Mouse (Mus musculus) midbrain, embryonic 13.5 days (tissue): ENCODE data around the gene Hoxd1. TPM values are rescaled to one million over a fixed set of nuclear protein-coding genes. Genes with fewer than 3 reads are reported as not detected.

ENCODE experiments used
- ATAC-seq: fragments of 200-750 bp; cut with Nextera tagmentation; 2 replicates; pipeline ENCODE4 v1.8.0; 2017; ENCODE audit warnings: mild to moderate bottlenecking, moderate TSS enrichment, moderate library complexity
- H3K27ac ChIP-seq: fragments of 300-500 bp; sonication (generic); 2 replicates; pipeline ENCODE4 v1.5.1; 2015; ENCODE audit warnings: inconsistent platforms, mild to moderate bottlenecking, moderate library complexity
- H3K27me3 ChIP-seq: fragments of 300-500 bp; sonication (generic); 2 replicates; pipeline ENCODE4 v1.6.1; 2015; ENCODE audit warnings: mild to moderate bottlenecking, inconsistent platforms
- H3K36me3 ChIP-seq: fragments of 300-500 bp; sonication (generic); 2 replicates; pipeline ENCODE4 v1.6.1; 2015; ENCODE audit warnings: mild to moderate bottlenecking, inconsistent platforms
- H3K4me1 ChIP-seq: fragments of 300-500 bp; sonication (generic); replicated peaks from 2 replicates; pipeline ENCODE4 v1.6.1; 2015; ENCODE audit warnings: inconsistent platforms
- H3K4me2 ChIP-seq: fragments of 300-500 bp; sonication (generic); replicated peaks from 2 replicates; pipeline ENCODE4 v1.6.1; 2015; ENCODE audit warnings: moderate library complexity, mild to moderate bottlenecking, inconsistent platforms
- H3K4me3 ChIP-seq: fragments of 300-500 bp; sonication (generic); replicated peaks from 2 replicates; pipeline ENCODE4 v1.5.1; 2015; ENCODE audit warnings: mild to moderate bottlenecking, inconsistent platforms
- H3K9ac ChIP-seq: fragments of 300-500 bp; sonication (generic); replicated peaks from 2 replicates; pipeline ENCODE4 v1.6.1; 2015; ENCODE audit warnings: mild to moderate bottlenecking, inconsistent platforms
- H3K9me3 ChIP-seq: fragments of 300-500 bp; sonication (generic); 2 replicates; pipeline ENCODE4 v1.6.1; 2016; ENCODE audit warnings: mild to moderate bottlenecking, inconsistent platforms
- WGBS: fragments of 180-500 bp; shearing (Covaris S2); methylation state at CpG from one replicate; pipeline ENCODE4 v1.1.7; 2015; 5-methylcytosine and 5-hydroxymethylcytosine counted together
- polyA plus RNA-seq: library from polyadenylated mRNA; unstranded; fragments of >200 nt; fragmentation: Nextera tagmentation; extraction: Ambion mirVana; gene quantifications from 2 replicates; pipeline ENCODE4 v1.2.1, GENCODE M21; 2015

The Hoxd1 gene
- polyA plus RNA-seq, 1 experiment from 2014 or later: 0.08 TPM

GRCm38 (mm10) chr2:74726551-74726950 lies 36.2 kb upstream of the Hoxd1 start, which contains the start of gene Gm28230:
Gene Gm28230 (plus strand): TSS chr2:74726728.
- ATAC-seq: no peak
- Histone ChIP-seq H3K4me3 (peak within 1 kb of the TSS; percentile 14; the same call in 1 of the 2 replicates), H3K27ac (no peak within 1 kb of the TSS), H3K4me2 (peak within 1 kb of the TSS; percentile 26; the same call in 1 of the 2 replicates), H3K36me3 (no peaks in the 10 kb centered on the region), H3K9me3 (no peaks in the 10 kb centered on the region), H3K27me3 (peaks cover 99% of the 10 kb centered on the region), H3K4me1 (peaks cover 6% of the 10 kb centered on the region), H3K9ac (no peak within 1 kb of the TSS)
- 5% methylated on average over 5 of the region's 5 CpGs for WGBS

- H3K36me3 ChIP-seq: no peaks in the 10 kb centered on the region
- H3K9ac ChIP-seq: no peak overlapping the region
- H3K4me1 ChIP-seq: peaks cover 6% of the 10 kb centered on the region
- under 1% methylated on average over 43 of the region's 43 CpGs for WGBS
- H3K4me3 ChIP-seq: peak overlapping the region; percentile 14; the same call in 1 of the 2 replicates
- peaks cover 99% of the 10 kb centered on the region for H3K27me3 ChIP-seq
- H3K9me3 ChIP-seq: no peaks in the 10 kb centered on the region
- peak overlapping the region; percentile 26; the same call in 1 of the 2 replicates for H3K4me2 ChIP-seq
- no peak overlapping the region for H3K27ac ChIP-seq
- ATAC-seq: no peak
Observed at GRCm38 (mm10) chr2:74726973-74727639, 35.7 kb upstream of the Hoxd1 start.

GRCm38 (mm10) chr2:74727640-74728302 lies 35.0 kb upstream of the Hoxd1 start:
- ATAC-seq: no peak
- no peaks in the 10 kb centered on the region for H3K9me3 ChIP-seq
- H3K9ac ChIP-seq: no peak overlapping the region
- H3K27ac ChIP-seq: no peak overlapping the region
- H3K36me3 ChIP-seq: no peaks in the 10 kb centered on the region
- WGBS: under 1% methylated on average over 25 of the region's 25 CpGs
- H3K4me2 ChIP-seq: no peak overlapping the region
- H3K4me1 ChIP-seq: peaks cover 7% of the 10 kb centered on the region
- H3K27me3 ChIP-seq: peaks cover 99% of the 10 kb centered on the region
- H3K4me3 ChIP-seq: no peak overlapping the region

- Histone ChIP-seq H3K36me3 (no peaks in the 10 kb centered on the region), H3K27me3 (peaks cover 99% of the 10 kb centered on the region), H3K9me3 (no peaks in the 10 kb centered on the region), H3K4me1 (peaks cover 10% of the 10 kb centered on the region), H3K4me2 (no peak overlapping the region), H3K9ac (no peak overlapping the region), H3K27ac (no peak overlapping the region), H3K4me3 (no peak overlapping the region)
- no peak for ATAC-seq
- WGBS: 2% methylated on average over 13 of the region's 13 CpGs
Observed at GRCm38 (mm10) chr2:74728303-74728680, 34.5 kb upstream of the Hoxd1 start.

GRCm38 (mm10) chr2:74730331-74730730 lies 32.4 kb upstream of the Hoxd1 start:
- H3K4me2 ChIP-seq: no peak overlapping the region
- H3K27ac ChIP-seq: no peak overlapping the region
- H3K9ac ChIP-seq: no peak overlapping the region
- peaks cover 10% of the 10 kb centered on the region for H3K4me1 ChIP-seq
- H3K9me3 ChIP-seq: no peaks in the 10 kb centered on the region
- H3K4me3 ChIP-seq: no peak overlapping the region
- H3K27me3 ChIP-seq: peaks cover 99% of the 10 kb centered on the region
- ATAC-seq: no peak
- H3K36me3 ChIP-seq: no peaks in the 10 kb centered on the region
- 1% methylated on average over 8 of the region's 8 CpGs for WGBS

GRCm38 (mm10) chr2:74731055-74731454 lies 31.7 kb upstream of the Hoxd1 start:
- Histone ChIP-seq H3K27ac (no peak overlapping the region), H3K4me2 (no peak overlapping the region), H3K27me3 (peaks cover 99% of the 10 kb centered on the region), H3K36me3 (no peaks in the 10 kb centered on the region), H3K9me3 (no peaks in the 10 kb centered on the region), H3K9ac (no peak overlapping the region), H3K4me3 (no peak overlapping the region), H3K4me1 (peaks cover 12% of the 10 kb centered on the region)
- no peak for ATAC-seq

GRCm38 (mm10) chr2:74731799-74732512 lies 30.8 kb upstream of the Hoxd1 start:
- no peak overlapping the region for H3K27ac ChIP-seq
- ATAC-seq: no peak
- WGBS: 2% methylated on average over 9 of the region's 9 CpGs

GRCm38 (mm10) chr2:74732513-74733316 lies 30.1 kb upstream of the Hoxd1 start:
- Histone ChIP-seq H3K27ac (no peak overlapping the region), H3K4me2 (no peak overlapping the region), H3K36me3 (no peaks in the 10 kb centered on the region), H3K9me3 (no peaks in the 10 kb centered on the region), H3K4me1 (peaks cover 8% of the 10 kb centered on the region), H3K27me3 (peaks cover 99% of the 10 kb centered on the region), H3K9ac (no peak overlapping the region), H3K4me3 (no peak overlapping the region)
- 1% methylated on average over 52 of the region's 52 CpGs for WGBS
- ATAC-seq: no peak

More at GRCm38 (mm10) chr2:74731799-74732512, 30.8 kb upstream of the Hoxd1 start:
- Histone ChIP-seq H3K4me2 (no peak overlapping the region), H3K4me3 (no peak overlapping the region), H3K9me3 (no peaks in the 10 kb centered on the region), H3K27me3 (peaks cover 99% of the 10 kb centered on the region), H3K4me1 (peaks cover 13% of the 10 kb centered on the region), H3K36me3 (no peaks in the 10 kb centered on the region), H3K9ac (no peak overlapping the region)

- ATAC-seq: no peak
- Histone ChIP-seq H3K9me3 (no peaks in the 10 kb centered on the region), H3K4me1 (peaks cover 8% of the 10 kb centered on the region), H3K4me3 (no peak overlapping the region), H3K4me2 (no peak overlapping the region), H3K9ac (no peak overlapping the region), H3K27me3 (peaks cover 99% of the 10 kb centered on the region), H3K36me3 (no peaks in the 10 kb centered on the region), H3K27ac (no peak overlapping the region)
- WGBS: 0% methylated on average over 11 of the region's 16 CpGs
Observed at GRCm38 (mm10) chr2:74733317-74733661, 29.5 kb upstream of the Hoxd1 start.

GRCm38 (mm10) chr2:74733765-74734164 lies 29.0 kb upstream of the Hoxd1 start:
- no peak overlapping the region for H3K4me2 ChIP-seq
- 1% methylated on average over 6 of the region's 6 CpGs for WGBS
- ATAC-seq: no peak
- H3K27me3 ChIP-seq: peaks cover 99% of the 10 kb centered on the region
- H3K4me3 ChIP-seq: no peak overlapping the region
- H3K36me3 ChIP-seq: no peaks in the 10 kb centered on the region
- no peak overlapping the region for H3K9ac ChIP-seq
- no peak overlapping the region for H3K27ac ChIP-seq
- no peaks in the 10 kb centered on the region for H3K9me3 ChIP-seq
- H3K4me1 ChIP-seq: peaks cover 8% of the 10 kb centered on the region

- Histone ChIP-seq H3K27ac (no peak overlapping the region), H3K36me3 (no peaks in the 10 kb centered on the region), H3K9me3 (no peaks in the 10 kb centered on the region), H3K4me1 (peaks cover 8% of the 10 kb centered on the region), H3K4me2 (no peak overlapping the region), H3K9ac (no peak overlapping the region), H3K4me3 (no peak overlapping the region), H3K27me3 (peaks cover 99% of the 10 kb centered on the region)
- 1% methylated on average over 13 of the region's 13 CpGs for WGBS
- no peak for ATAC-seq
Observed at GRCm38 (mm10) chr2:74734451-74734850, 28.3 kb upstream of the Hoxd1 start.
